Mouse (Mus musculus) mouse embryonic stem cell (cell line): ENCODE data around the gene Zyg11b.

Experiments used
- in situ Hi-C, 2 experiments: fragments of 300-500 bp; cut with MboI; formaldehyde crosslinking; loops; 1 replicate in 1 of 2; 3 replicates in 1 of 2; pipeline ENCODE4 v1.14.3; 2019 to 2020; ENCODE audit warnings: low sequenced_read_pairs in 2 of 2, low pct_unique_long_range_greater_than_20kb in 1 of 2, mixed read lengths in 1 of 2; ENCODE audit not compliant: unreplicated experiment in 1 of 2

Gene Zyg11b

DNA sequence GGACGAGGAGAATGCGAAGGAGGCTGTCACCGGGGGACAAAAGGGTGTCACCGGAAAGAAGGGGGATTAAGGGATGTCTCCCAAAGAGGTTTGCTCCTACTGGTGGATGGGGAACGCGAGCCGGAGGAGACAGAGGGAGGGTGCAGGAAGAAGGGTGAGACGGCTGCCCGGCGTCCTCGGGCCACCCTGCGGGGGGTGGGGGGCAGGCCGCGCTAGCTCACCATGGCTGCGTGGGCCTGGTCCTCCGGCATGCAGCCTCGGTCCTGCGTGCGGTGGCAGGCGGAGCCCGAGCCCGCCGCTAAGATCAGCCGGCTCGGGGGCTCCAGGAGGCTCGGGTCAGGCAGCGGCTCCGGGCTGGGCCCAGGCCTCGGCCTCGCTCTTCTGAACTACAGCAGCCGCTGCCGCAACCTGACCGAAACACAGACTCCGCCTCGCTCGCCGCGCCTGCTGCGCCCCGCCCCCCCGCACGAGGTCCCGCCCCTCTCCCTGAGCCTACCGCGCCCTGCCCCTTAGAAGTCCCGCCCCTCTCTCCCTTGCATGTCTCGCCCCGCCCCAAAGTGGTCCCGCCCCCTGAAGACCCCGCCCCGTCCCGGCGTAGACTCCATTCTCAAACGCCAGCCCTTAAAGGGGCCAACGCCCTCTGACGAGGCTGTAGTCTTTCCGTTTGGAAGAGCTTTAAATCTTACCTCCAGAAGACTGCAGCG lies at the start of gene Zyg11b:
Gene Zyg11b, minus strand, starts transcription at position 427 of the 704 bp plus-strand sequence.
- in situ Hi-C loops: no loop called here

DNA sequence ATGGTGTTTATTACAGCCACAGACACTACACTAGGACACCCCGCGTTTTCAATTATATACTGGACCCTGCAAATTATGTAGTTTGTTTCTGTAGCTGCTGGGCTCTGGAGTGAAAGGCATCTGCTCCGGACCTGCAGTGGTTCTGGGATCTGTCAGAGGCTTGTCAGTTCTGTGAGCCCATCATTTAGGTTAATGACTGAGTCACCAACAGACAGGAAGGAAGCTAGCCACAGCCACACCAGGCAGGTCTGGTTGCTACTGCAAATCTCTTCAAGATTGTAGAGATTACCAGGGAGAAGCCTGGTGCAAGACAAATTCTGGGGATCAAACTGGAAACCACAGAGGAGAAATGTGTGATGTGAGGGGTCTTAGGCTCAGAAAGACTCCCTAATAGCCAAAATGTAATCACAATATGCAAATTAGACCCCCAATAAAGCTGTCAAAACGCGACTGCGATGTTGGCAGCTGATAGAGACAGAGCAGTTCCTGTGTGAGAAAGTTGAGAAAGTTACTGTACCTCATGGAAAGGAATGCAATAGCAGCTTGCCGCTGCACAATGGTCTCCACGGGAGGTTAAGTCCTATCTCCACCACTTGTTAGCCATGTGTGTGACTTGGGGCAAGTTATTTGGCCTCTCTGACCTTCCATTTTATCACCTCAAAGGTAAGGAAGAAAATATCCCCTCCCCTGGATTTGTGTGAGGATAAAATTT lies 49.1 kb upstream of the Zyg11b start:
- in situ Hi-C loops: loop anchor here in 1 of 2 experiments (25.0 kb wide), 1 partner anchor 262 kb away; the partner anchor contains the start of gene Cc2d1b

DNA sequence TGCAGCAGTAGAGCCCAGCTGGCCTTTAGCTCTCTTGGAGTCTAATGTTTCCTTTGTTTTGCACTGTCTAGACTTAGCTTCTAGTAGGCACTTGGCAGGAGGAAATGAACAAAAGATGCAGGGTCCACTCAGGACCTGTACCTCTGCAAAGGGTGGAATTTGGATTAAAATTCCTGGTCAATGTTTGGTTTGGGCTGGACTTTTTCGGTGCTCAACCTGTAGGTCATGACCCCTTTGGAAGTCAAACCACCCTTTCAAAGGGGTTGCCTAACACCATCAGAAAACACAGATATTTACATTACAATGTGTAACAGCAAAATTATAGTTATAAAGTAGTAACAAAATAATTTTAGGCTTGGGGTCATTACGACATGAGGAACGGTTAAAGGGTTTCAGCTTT lies 48.2 kb upstream of the Zyg11b start:
- in situ Hi-C loops: loop anchor here in 1 of 2 experiments (25.0 kb wide), 1 partner anchor 263 kb away; the partner anchor contains the start of gene Cc2d1b

GRCm38 (mm10) chr4:108348256-108348875 lies 47.5 kb upstream of the Zyg11b start:
- in situ Hi-C loops: loop anchor here in 1 of 2 experiments (25.0 kb wide), 1 partner anchor 264 kb away; the partner anchor contains the start of gene Cc2d1b

- in situ Hi-C loops: loop anchor here in 1 of 2 experiments (25.0 kb wide), 1 partner anchor 265 kb away; the partner anchor contains the start of gene Cc2d1b
Measured at GRCm38 (mm10) chr4:108347111-108347510, 46.2 kb upstream of the Zyg11b start.

- in situ Hi-C loops: loop anchor here in 1 of 2 experiments (25.0 kb wide), 1 partner anchor 266 kb away; the partner anchor contains the start of gene Cc2d1b
Measured at GRCm38 (mm10) chr4:108345826-108346225, 44.9 kb upstream of the Zyg11b start.

GRCm38 (mm10) chr4:108344631-108345083 lies 43.8 kb upstream of the Zyg11b start:
- in situ Hi-C loops: loop anchor here in 1 of 2 experiments (25.0 kb wide), 1 partner anchor 268 kb away; the partner anchor contains the start of gene Cc2d1b

DNA sequence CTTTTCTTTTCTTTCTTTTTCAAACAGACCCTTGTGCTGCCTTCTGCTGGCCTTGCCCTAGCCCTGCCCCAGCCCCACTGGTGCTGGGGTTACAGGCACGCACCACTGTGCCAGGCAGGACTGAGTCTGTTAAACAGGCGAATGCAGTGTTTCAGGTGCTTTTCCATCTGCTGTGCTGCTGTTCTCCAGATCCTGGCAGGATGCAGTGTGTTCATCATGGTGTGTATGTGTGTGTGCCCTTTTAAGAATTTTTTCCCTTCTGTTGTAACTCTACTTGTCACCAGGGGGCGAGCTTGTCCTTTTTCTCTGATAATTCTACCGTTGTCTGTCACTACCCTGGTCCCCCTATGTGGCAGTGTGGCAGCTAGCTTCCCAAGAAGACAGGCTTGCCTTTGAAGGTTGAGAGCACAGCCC lies 38.4 kb upstream of the Zyg11b start:
- in situ Hi-C loops: loop anchor here in 1 of 2 experiments (25.0 kb wide), 1 partner anchor 273 kb away; the partner anchor contains the start of gene Cc2d1b

GRCm38 (mm10) chr4:108338811-108339210 lies 37.9 kb upstream of the Zyg11b start:
- in situ Hi-C loops: loop anchor here in 1 of 2 experiments (25.0 kb wide), 1 partner anchor 273 kb away; the partner anchor contains the start of gene Cc2d1b

DNA sequence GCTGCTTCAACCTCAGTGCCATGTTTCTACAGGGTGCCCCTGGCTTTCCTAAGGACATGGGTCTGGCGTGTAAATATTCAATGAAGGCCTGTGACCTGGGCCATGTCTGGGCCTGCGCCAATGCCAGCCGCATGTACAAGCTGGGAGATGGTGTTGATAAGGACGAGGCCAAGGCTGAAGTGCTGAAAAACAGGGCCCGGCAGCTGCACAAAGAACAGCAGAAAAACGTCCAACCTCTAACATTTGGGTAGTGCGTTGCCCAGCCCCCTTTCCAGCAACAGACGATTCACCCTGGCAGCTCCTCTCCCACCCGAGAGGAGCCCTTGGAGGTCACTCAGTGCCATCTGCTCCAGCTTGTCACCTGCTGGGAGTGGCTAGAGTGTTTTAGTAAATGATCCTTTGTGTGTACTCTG lies 37.4 kb upstream of the Zyg11b start:
- in situ Hi-C loops: loop anchor here in 1 of 2 experiments (25.0 kb wide), 1 partner anchor 274 kb away; the partner anchor contains the start of gene Cc2d1b

GRCm38 (mm10) chr4:108337817-108338216 lies 36.9 kb upstream of the Zyg11b start:
- in situ Hi-C loops: loop anchor here in 1 of 2 experiments (25.0 kb wide), 1 partner anchor 274 kb away; the partner anchor contains the start of gene Cc2d1b

DNA sequence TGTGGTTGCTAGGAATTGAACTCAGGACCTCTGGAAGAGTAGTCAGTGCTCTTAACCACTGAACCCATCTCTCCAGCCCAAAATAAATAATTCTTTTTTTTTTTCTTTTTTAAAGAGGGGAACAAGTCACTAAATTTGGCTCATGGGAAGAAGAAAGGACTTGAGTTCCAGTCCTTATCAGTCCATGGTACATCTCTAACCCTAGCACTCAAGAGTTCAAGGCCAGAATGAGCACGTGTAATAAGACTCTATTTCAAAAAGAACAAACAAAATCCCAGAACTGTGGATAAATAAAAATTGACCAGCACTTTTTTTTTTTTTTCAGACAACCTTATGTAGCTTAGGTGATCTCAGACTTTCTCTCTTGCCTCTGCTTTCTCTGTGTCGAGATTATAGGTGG lies 35.9 kb upstream of the Zyg11b start:
- in situ Hi-C loops: loop anchor here in 1 of 2 experiments (25.0 kb wide), 1 partner anchor 276 kb away; the partner anchor contains the start of gene Cc2d1b

- in situ Hi-C loops: loop anchor here in 1 of 2 experiments (25.0 kb wide), 1 partner anchor 277 kb away; the partner anchor contains the start of gene Cc2d1b
Measured at GRCm38 (mm10) chr4:108335413-108335812, 34.5 kb upstream of the Zyg11b start.

DNA sequence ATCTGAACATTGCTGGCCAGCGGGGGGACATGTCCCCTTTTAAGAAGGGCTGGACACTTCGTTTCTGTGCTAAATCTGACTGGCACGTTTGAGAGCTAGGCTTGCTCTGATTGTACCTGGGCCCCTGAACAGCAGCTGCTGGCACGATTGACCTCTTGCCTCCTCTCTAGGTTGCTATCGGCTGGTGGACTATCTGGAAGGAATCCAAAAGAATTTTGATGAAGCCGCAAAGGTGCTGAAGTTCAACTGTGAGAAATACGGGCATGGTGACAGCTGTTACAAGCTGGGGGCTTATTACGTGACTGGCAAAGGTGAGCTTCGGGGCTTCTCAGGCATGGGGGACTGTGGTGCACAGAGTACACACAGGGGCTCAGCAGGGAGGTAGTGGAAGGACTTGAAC lies 31.1 kb upstream of the Zyg11b start:
- in situ Hi-C loops: loop anchor here in 1 of 2 experiments (25.0 kb wide), 1 partner anchor 280 kb away; the partner anchor contains the start of gene Cc2d1b

DNA sequence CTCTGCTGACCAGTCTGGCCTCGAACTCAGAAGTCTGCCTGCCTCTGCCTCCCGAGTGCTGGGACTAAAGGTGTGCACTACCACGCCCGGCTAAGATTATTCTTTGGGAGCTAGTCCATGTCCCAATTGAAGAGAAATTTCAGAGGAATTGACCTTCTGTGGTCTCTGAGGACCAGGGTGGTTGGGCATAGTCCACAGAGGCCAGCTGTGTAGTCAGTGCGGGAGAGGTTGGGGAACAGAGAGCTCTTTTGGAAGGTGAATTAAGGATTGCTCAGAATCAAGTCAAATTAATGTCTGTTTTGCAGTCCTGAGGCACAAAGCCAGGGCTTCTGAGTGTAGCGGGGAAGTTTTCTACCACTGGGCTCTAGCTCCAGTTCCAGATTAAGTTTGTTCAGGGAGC lies 28.9 kb upstream of the Zyg11b start:
- in situ Hi-C loops: loop anchor here in 1 of 2 experiments (25.0 kb wide), 1 partner anchor 282 kb away; the partner anchor contains the start of gene Cc2d1b

DNA sequence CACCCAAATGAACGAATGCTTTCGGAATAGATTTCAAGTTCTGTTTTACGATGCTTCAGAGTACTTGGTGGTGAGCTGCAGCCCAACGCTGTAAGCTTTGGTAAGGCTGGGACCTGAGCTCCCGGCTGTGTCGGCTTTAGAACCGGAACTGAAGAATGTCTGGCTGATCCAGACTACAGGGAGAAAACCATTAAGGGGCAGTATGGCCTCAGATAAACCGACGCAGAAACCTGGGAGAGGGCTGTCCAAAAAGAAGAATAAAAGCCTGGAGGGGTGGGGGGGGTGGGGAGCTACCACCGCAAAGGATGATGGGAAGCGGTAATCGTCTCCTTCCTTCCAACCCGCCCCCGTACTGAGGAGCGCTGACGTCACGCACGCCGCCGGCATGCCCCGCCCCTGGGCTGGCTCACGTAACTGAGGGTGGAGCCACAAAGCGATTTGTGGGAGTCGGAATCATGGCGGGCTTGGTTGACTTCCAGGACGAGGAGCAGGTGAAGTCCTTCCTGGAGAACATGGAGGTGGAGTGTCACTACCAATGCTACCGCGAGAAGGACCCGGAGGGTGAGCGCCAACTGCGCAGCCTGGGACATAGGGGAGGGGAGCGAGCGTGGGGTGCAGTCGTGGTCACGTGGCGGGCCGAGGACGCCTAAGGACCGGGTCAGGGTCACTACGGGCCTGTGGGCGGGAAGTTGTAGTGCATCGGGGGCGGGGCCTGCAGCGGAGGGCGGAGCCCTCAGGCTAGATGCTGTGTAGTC lies 27.0 kb upstream of the Zyg11b start, which contains the start of gene Coa7:
Gene Coa7, plus strand, starts transcription at position 411 of the 755 bp plus-strand sequence.
- in situ Hi-C loops: loop anchor here in 1 of 2 experiments (25.0 kb wide), 1 partner anchor 284 kb away; the partner anchor contains the start of gene Cc2d1b

DNA sequence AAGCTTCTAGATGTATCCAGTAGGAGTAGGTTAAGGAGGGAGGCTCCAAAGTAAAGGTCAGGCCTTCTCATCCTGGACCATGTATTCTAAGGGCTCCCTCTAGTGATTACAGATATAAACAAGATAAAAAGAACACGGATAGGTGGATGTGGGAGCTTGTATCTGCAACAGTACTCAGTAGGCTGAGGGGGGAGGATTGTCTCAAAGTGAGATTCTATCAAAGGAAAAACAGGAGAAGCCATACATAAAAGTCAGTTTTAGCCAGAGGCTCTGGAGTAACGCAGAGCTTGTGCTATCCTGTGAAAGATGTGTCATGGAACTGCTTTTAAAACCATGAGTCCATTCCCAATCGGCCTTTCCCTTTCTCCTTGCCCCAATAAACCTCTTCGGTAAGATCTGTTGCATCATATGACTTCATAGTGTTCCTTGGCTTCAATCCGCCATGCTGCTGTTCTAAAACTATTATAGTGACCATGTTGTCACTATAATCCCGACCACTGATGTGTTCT lies 26.2 kb upstream of the Zyg11b start:
- in situ Hi-C loops: loop anchor here in 1 of 2 experiments (25.0 kb wide), 1 partner anchor 285 kb away; the partner anchor contains the start of gene Cc2d1b
